Mouse (Mus musculus) layer of hippocampus, postnatal 36 days (tissue): ENCODE measurements around the gene Ccdc157. TPM values are rescaled to one million over a fixed set of nuclear protein-coding genes. Genes with fewer than 3 reads are reported as not detected.
A peak's percentile ranks its signal among the peaks of the same experiment; 100 is the strongest.

ENCODE experiments used
- DNase-seq, 2 experiments: peaks; one replicate each; pipeline ENCODE4 v3.0.0; 2022
- microRNA-seq, 2 experiments: library from miRNA; unstranded; fragments of <30 nt; microRNA quantifications; one replicate each; pipeline ENCODE4 v1.2.0; 2021
- total RNA-seq, 2 experiments: library from RNA; stranded (reverse); gene quantifications; 2 replicates each; pipeline ENCODE4 v1.2.3; 2021

Gene Ccdc157
- total RNA-seq, 2 experiments from 2014 or later = 10.1 to 12.0 TPM

DNA sequence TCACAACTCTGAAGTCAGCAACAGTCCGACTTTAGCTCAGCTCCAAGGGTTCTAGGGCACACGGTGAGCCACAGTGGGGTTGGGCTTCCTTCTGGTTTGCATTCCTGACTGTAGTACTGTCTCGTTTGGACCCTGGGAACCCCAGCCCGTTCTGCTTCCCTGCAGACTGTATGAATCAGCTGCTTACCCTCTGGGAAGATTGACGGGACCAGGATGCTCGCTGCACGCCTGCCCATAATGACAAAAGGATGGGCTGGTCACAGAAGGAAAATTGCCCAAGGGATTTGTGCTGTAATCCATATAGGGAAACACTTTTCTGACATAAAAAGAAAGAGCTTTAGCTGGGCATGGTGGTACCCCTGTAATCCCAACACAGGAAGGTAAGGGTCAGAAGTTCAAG, 61.3 kb downstream of the Ccdc157 start:
- no peak for DNase-seq

DNA sequence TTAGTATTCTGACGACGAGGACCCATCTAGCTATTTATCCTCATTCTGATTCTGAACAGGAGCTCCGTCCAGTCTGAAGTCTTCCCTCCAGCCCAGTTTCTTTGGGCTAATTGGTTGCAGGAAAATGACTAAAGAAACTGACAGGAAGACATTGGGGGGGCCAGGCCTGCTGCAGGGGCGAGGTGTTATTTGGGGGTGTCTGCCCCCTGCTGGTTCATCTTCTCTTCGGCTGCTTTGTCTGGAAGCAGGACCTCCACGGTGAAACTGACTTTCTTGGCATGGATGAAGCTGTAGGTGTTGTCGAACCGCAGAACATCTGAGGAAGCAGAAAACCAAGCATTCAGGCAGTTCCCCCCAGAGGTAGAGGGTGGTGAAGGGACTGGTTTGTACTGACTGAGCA, 62.0 kb downstream of the Ccdc157 start:
- DNase-seq = no peak

DNA sequence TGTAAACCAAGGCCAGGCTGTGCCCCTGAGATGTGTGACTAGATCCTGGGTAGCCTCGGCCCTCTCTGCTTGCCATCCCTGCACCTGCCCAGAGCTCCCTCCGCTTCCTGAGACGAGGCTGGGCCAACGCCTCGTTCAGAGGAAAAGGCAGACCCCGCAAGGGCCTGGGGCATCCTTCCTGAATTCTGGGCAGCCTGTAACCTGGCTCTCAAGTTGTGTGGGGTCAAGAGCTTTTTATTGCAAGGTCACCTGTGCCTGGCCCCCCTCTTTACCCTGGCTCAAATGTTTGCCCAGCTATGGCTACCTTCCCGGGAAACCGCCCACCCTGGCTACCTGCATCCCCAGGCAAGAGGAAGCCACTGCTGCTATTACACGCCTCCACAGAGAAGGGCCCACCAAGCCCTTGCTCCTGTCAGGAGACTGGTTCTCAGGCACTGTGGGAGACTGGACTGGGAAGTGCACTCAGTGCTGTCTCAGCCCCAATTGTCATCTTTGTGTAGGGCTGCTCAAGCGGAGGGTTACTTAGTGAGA, 62.9 kb downstream of the Ccdc157 start:
- no peak for DNase-seq

DNA sequence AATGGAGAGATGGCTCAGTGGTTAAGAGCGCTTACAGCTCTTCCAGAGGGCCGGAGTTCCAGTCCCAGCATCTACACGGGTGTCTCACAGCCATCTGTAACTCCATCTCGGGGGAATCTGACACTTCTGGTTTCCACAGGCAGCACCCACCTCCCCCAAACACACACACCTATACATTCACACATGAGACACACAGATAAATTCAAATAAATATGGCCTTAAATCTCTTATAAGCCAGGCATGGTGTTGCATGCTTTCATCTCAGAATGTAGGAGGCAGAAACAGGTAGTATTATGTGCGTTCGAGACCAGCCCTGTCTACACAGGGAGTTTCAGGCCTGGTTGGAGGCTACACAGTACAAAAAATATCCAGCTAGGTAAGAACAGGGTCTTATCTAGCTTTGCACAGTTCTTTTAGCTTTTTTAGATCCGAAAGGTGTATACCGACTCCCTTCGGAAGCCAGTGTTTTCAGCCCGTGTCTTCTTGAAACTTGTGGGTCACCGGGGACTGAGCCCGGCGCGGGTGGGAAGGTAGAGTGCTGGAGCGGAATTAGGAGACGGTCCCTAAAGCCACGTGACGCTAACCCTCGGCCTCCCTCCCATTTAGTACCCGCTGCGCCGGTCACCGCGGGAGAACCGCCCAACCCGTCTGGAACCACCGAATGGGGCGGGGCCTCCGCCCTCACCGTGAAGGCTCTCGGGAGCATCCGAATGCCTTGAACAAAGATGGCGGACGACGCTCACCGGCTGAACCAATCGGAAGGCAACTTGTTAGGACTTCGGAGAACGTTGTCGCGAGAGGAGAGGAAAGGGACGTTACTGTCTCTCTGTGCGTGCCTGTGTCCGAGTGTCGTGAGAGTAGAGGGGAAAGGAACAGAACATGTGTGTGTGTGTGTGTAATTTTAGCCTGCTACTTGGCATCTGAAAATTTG, 63.8 kb downstream of the Ccdc157 start:
- DNase-seq = peak; percentile 98 to 99

DNA sequence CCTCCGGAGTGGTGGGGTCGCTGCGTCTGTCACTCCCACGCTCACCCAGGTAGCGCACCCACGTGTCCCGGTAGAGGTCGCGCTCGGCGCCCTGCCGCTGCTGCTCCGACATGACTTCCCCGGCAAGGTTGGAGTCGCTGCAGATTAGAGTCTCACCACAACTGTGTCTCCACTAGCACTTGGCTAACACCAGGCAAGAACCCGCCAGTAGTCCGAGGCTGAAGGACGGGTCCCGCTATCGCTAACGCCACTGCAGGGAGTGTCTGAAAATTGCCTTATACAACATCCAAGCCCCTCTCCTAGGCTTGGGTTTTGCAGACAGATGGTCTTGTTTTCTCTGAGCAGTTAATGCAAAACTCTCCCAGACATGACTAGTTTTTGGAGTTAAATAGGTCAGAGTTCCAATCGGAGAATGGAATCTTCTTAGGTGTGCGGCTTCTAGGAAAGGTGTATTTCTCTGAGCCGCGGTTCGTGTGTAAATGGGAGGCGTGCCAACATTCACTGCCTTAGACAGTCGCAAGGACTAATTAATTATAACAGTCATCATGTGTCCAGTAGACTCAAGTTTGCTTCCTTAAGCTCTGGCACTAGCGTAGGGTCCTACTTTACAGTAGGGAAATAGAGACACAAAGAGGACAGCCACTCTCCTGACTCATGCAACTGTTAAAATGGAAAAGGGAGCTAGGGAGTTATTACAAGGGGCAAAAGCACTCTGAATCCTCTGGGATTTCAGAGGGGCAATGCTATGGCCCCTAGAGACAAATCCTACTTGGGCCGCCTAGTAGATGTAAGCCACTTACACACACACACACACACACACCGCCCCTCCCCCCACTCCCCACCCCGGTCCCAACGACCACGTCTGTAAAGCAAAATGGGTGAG, 64.7 kb downstream of the Ccdc157 start, which contains the start of gene Mtfp1:
TSS of gene Mtfp1 (minus strand) at position 275 of the 883 bp plus-strand sequence.
- DNase-seq = peak; percentile 61 to 65

DNA sequence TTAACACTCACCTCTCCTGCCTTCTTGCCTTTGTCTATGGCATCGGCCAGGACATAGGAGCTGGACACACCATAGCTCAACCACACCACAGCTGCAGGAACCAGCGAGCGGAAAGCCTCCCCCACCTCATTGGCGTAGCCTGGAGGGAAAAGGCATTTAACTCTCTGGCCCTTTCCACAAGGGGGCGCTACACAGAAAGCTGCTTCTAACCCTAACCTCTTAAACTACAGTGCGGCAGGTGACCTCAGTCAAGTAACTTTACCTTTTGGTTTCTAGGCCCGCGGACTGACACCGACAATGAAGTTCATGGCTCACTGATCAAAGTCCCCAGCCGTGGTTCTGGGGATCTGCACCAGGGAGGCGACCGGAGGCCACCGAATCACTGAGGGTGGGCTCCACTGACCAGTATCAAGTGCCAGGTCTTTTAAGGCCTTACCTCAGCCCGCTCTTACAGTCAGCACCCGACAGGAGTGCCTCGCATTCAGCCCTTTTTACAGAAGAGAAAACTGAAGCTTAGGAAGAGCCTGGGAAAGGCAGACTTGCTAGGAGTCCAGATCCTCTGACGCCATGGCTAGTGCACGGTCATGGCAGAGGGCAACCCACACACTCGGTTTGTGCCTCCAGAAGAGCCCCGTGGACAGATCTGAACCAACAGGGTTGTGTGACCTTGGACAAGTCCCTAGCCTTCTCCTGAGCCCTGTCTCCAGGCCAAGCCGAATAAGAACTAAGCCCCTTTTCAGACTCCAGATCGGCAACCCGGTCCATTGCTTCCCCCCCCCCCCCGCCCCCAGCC, 65.5 kb downstream of the Ccdc157 start:
- DNase-seq = peak; percentile 71 to 82

DNA sequence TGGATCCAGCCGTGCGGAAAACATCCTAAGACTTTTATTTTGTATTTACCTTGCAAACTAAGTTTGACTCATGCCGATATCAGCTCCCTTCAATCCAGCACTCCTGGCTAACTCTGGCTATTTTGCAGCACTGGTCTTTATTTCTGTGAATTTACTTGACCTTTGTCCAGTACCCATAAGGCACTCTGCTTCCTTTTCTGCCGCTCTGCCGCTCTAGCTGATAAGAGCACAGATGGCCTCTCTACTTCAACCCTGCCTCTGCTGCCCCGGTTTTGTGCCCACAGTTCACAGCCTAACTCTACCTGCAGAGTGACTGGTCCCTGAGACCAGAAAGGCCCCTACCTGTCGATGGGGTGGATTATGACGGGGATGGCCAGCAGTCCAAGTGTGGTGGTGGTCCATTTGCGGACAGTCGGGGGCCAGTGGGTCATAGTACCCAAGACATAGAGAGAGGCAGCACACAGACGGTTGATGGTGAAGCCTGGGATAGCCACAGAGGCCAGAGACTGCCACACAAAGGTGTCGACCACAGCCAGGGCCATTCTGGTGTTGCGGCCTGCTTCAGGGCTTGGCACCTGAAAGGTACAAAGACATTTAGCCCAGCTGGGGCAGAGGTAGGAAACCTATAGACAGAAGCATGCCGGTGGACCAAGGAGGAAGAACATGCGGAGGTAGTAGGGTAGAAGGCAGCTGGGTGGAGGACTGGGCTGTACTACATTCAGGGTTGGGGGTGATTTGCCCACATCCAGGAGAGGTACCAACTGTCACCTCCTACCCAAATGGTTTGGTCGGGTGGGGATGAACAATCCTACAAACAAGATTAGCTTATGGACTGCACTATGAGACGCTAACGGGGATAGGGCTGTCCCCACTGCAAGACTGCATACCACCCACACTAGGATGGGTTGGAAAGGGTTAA, 66.4 kb downstream of the Ccdc157 start:
- no peak for DNase-seq

Small RNAs within 50 kb of the gene (microRNA-seq; reads per million reads assigned to microRNA genes)
- 2.1 to 4.0 reads per million in 2 experiments for gene Mir3060

Other genes starting within 250 kb of the Ccdc157 start
- 10 to 100 TPM; 16.1 to 17.1 TPM for gene Slc35e4, start 245.6 kb downstream of the Ccdc157 start, total RNA-seq
- 10 to 100 TPM; 14.5 to 18.3 TPM for gene Tcn2, start 228.1 kb downstream of the Ccdc157 start, total RNA-seq
- gene Pes1, start 196.3 kb downstream of the Ccdc157 start, total RNA-seq = 10 to 100 TPM; 33.0 to 35.3 TPM
- under 1 TPM in 1 of 2 experiments, not detected in 1; 0.43 TPM for gene 4930556J24Rik, start 183.5 kb downstream of the Ccdc157 start, total RNA-seq
- gene Gal3st1, start 176.7 kb downstream of the Ccdc157 start, total RNA-seq = 10 to 100 TPM; 12.5 to 14.2 TPM
- under 1 TPM; 0.13 to 0.40 TPM for gene Sec14l4, start 128.8 kb downstream of the Ccdc157 start, total RNA-seq
- 1 to 10 TPM; 1.1 to 1.2 TPM for gene Sec14l3, start 95.5 kb downstream of the Ccdc157 start, total RNA-seq
- gene Mtfp1, start 64.8 kb downstream of the Ccdc157 start, total RNA-seq = 100 to 1,000 TPM; 118 TPM
- gene Sec14l2, start 36.9 kb downstream of the Ccdc157 start, total RNA-seq = 10 to 100 TPM; 52.5 to 57.4 TPM
- gene Rnf215, start 25.1 kb downstream of the Ccdc157 start, total RNA-seq = 10 to 100 TPM; 32.4 to 35.7 TPM
- 10 to 100 TPM; 74.8 to 76.3 TPM for gene Sf3a1, start 57 bp upstream of the Ccdc157 start, total RNA-seq
- gene Tbc1d10a, start 26.5 kb upstream of the Ccdc157 start, total RNA-seq = 10 to 100 TPM; 28.6 TPM
- gene Castor1, start 57.9 kb upstream of the Ccdc157 start, total RNA-seq = 1 to 10 TPM; 2.9 to 4.8 TPM
- not detected for gene Osm, start 76.1 kb upstream of the Ccdc157 start, total RNA-seq
- 1 to 10 TPM; 1.4 to 1.7 TPM for gene Lif, start 97.3 kb upstream of the Ccdc157 start, total RNA-seq